Mouse (Mus musculus): ENCODE results near the gene Slc37a1.

- TF ChIP-seq CTCF (conservative IDR thresholded peaks at IDR 0.05; ENCODE audit: low read length) (no peak), POU5F1 (IDR thresholded peaks at IDR 0.05; ENCODE audit: borderline replicate concordance, low read length) (no peak), NANOG (IDR thresholded peaks at IDR 0.05; ENCODE audit: borderline replicate concordance, low read length) (no peak; the same call in 1 of the 2 replicates)
Measured at GRCm38 (mm10) chr17:31265171-31265572, 21.4 kb upstream of the Slc37a1 start.
